18 mouse cellular contexts compared by ENCODE assay signal in the genomic region with DNA sequence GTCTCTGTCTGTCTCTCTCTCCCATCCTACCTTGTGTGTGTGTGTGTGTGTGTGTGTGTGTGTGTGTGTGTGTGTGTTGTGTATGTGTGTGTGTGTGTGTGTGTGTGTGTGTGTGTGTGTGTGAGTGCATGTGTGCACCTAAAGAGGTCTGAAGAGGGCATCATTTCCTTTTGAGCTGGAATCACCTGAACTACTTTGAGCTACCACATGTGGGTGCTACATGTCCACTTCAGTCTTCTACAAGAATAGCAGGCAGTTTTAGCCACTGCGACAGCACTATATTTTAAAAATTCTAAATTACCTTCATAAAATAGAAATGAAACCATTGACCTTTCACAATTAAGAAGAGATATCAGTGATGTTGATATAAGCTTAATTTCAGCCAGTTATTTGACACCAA.
"Had no signal": no experiment of that assay in that cellular context is flagged by ENCODE, and none has a peak within 500 bp of the region (broad histone marks: within the 10 kb centered on the region; RNA-seq: fewer than 3 reads in every experiment).

No protein-coding gene starts in this region.

- H3K4me1 ChIP-seq: limb, embryonic 10.5 days; liver, embryonic 15.5 days; midbrain, embryonic 15.5 days; neural tube, embryonic 13.5 days had no signal

- H3K4me3 ChIP-seq: limb, embryonic 10.5 days; liver, embryonic 15.5 days; midbrain, embryonic 15.5 days; neural tube, embryonic 13.5 days had no signal

- H3K27me3 ChIP-seq: liver, embryonic 15.5 days; midbrain, embryonic 15.5 days; neural tube, embryonic 13.5 days had no signal

- H3K9ac ChIP-seq: liver, embryonic 15.5 days; midbrain, embryonic 15.5 days; neural tube, embryonic 13.5 days had no signal

- H3K4me2 ChIP-seq: liver, embryonic 11.5 days; liver, embryonic 15.5 days; midbrain, embryonic 11.5 days; midbrain, embryonic 15.5 days; neural tube, embryonic 13.5 days had no signal

- H3K36me3 ChIP-seq: limb, embryonic 10.5 days; liver, embryonic 15.5 days; midbrain, embryonic 15.5 days; neural tube, embryonic 13.5 days had no signal

- ATAC-seq: intestine, postnatal 0 days; lung, postnatal 0 days; midbrain, embryonic 15.5 days had no signal

- H3K27ac ChIP-seq: limb, embryonic 10.5 days; liver, embryonic 15.5 days; midbrain, embryonic 15.5 days; neural tube, embryonic 13.5 days had no signal

- H3K9me3 ChIP-seq: limb, embryonic 10.5 days; liver, embryonic 15.5 days; midbrain, embryonic 15.5 days; neural tube, embryonic 13.5 days had no signal

- DNase-seq: kidney, adult 8-10 months; kidney, postnatal 10 days; kidney, postnatal 4 days; lung, adult 2 months; lung, postnatal 4 days; retina, postnatal 1 day; right cerebral cortex, postnatal 4 days; spleen, adult 18-20 months; thymus, adult 2 months; thymus, postnatal 25 days had no signal
